Mouse (Mus musculus): Measurements from ENCODE around the gene Vps51.

- TF ChIP-seq POLR2A (IDR thresholded peaks at IDR 0.05; ENCODE audit: borderline replicate concordance, extremely low read depth, insufficient read depth, insufficient read length, poor library complexity, severe bottlenecking), result no peak
- no peak for TF ChIP-seq CTCF (IDR thresholded peaks at IDR 0.05; ENCODE audit: borderline replicate concordance, extremely low read depth, insufficient read depth, insufficient read length)
Measured at GRCm38 (mm10) chr19:6076564-6077393, at the start of gene Vps51.
